Mouse (Mus musculus): ENCODE measurements at regions not wholly inside any gene's neighbourhood (a gene's known extent, or its start where the extent isn't known, plus 50 kb on each side); places are given as distances from the start of the nearest gene placed in this dataset.

GRCm38 (mm10) chr9:49962561-49963071, 163.9 kb upstream of the Ncam1 start:
- TF ChIP-seq HCFC1 (IDR thresholded peaks at IDR 0.05; ENCODE audit: borderline replicate concordance, insufficient read depth, low read length) (no peak), CHD2 (IDR thresholded peaks at IDR 0.05; ENCODE audit: low read depth, low read length) (no peak)
